Mouse (Mus musculus) v-Abl transformed pro-B cells (cell line): ENCODE results near the gene Sh2d6.

Experiments
- in situ Hi-C, 2 experiments: fragments of 400-800 bp; cut with MboI; formaldehyde crosslinking; loops; one replicate each; pipeline ENCODE4 v1.15.1; 2025; ENCODE audit not compliant: unreplicated experiment in 2 of 2

Sh2d6 gene

DNA sequence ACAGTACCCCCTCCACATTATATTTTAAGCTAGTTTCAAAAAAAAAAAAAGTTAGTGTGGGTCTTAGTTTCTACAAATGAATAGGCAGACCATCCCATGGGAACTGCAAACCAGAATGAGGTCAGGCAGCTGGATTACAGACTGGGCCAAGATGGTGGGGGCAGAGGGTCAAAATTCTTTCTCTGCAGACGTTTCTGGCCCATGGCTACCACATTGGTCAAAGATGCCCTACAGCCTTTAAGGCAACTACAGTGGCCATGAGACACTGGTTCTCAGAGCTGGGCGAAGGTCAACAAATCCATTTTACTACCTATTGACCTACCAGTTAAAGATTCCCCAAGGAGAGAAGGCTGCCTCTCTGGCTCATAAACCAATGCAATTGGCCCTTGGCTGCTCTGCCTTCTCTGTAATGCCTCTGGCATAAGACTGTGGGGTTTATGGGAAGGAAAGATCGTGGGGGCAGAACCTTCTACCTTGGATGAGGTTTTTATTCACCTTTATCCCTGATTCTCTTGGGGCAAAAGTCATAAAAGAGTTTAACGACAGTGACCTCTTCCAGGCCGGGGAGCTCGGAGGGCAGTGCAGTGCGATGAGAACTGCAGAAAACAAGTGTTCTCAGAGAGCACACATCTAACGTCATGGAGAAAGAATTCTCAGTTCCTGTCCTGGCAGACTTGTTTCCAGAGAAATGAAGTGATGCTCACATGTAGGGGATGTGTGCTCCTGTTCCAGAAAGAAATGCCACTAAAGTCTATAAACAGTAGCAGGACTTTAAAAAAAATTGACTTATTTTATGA is 55.9 kb downstream of the Sh2d6 start:
- in situ Hi-C loops, result no loop called here
